Mouse (Mus musculus) ES-CJ7 (cell line): ENCODE measurements at regions not wholly inside any gene's neighbourhood (a gene's known extent, or its start where the extent isn't known, plus 50 kb on each side); places are given as distances from the start of the nearest gene placed in this dataset.

Experiments used
- DNase-seq: peaks from one replicate; pipeline ENCODE4 v3.0.0; 2011; ENCODE audit warnings: low read depth, low spot score

- no peak for DNase-seq
These were observed 972.4 kb upstream of the Ctnnd2 start for GRCm38 (mm10) chr15:29199988-29200387.

- no peak for DNase-seq
These were observed 948.7 kb upstream of the Ctnnd2 start for GRCm38 (mm10) chr15:29223667-29224066.

GRCm38 (mm10) chr15:29226889-29227288 is 945.5 kb upstream of the Ctnnd2 start:
- no peak for DNase-seq

GRCm38 (mm10) chr15:29234635-29235034 is 937.8 kb upstream of the Ctnnd2 start:
- peak; percentile 32 for DNase-seq

GRCm38 (mm10) chr15:29255152-29255551 is 917.2 kb upstream of the Ctnnd2 start:
- no peak for DNase-seq

- no peak for DNase-seq
These were observed 905.6 kb upstream of the Ctnnd2 start for GRCm38 (mm10) chr15:29266767-29267166.

GRCm38 (mm10) chr15:29296454-29296853 is 875.9 kb upstream of the Ctnnd2 start:
- no peak for DNase-seq
